Mouse (Mus musculus): ENCODE data around the gene Prss58. TPM values are rescaled to one million over a fixed set of nuclear protein-coding genes. Genes with fewer than 3 reads are reported as not detected.

The Prss58 gene
- polyA plus RNA-seq, 1 experiment from 2014 or later, result not detected

Other genes starting within 250 kb of the Prss58 start
- not detected in 2 replicates for gene Moxd2, start 12.9 kb downstream of the Prss58 start, polyA plus RNA-seq (2014; fragmentation: Nextera tagmentation; extraction: Ambion mirVana)
- not detected in 2 replicates for gene 1700074P13Rik, start 40.2 kb upstream of the Prss58 start, polyA plus RNA-seq (2014; fragmentation: Nextera tagmentation; extraction: Ambion mirVana)
- gene Gm4744, start 51.5 kb upstream of the Prss58 start, polyA plus RNA-seq (2014; fragmentation: Nextera tagmentation; extraction: Ambion mirVana), result not detected in 2 replicates
- gene 1810009J06Rik, start 64.4 kb upstream of the Prss58 start, polyA plus RNA-seq (2014; fragmentation: Nextera tagmentation; extraction: Ambion mirVana), result not detected in 2 replicates
- gene Gm2663, start 99.1 kb upstream of the Prss58 start, polyA plus RNA-seq (2014; fragmentation: Nextera tagmentation; extraction: Ambion mirVana), result 0.19 TPM in 1 of 2 replicates, not detected in the other
- not detected in 2 replicates for gene 2210010C04Rik, start 135.1 kb upstream of the Prss58 start, polyA plus RNA-seq (2014; fragmentation: Nextera tagmentation; extraction: Ambion mirVana)